25 mouse cellular contexts compared by ENCODE assay signal in genomic region chr2:7250314-7250713, GRCm38 (mm10).
DNase-seq lines count a peak whose midpoint lies in the region; ATAC-seq and TF ChIP-seq lines count a peak whose summit lies in the region.
"Had no signal": no experiment of that assay in that cellular context is flagged by ENCODE, and none has a peak within 500 bp of the region (broad histone marks: within the 10 kb centered on the region; RNA-seq: fewer than 3 reads in every experiment).

No protein-coding gene starts in this region.

- no peaks in the 10 kb centered on the region for H3K9me3 ChIP-seq in liver, embryonic 11.5 days (ENCODE audit: control insufficient read depth, low read length)
- H3K9me3 ChIP-seq in intestine, embryonic 16.5 days (ENCODE audit: control insufficient read depth, low read length), result no peaks in the 10 kb centered on the region
- no peaks in the 10 kb centered on the region for H3K9me3 ChIP-seq in limb, embryonic 10.5 days (replicated peaks)
- H3K9me3 ChIP-seq: embryonic facial prominence, embryonic 10.5 days; embryonic facial prominence, embryonic 12.5 days; forebrain, embryonic 13.5 days; forebrain, embryonic 15.5 days; G1E had no signal

- H3K79me2 ChIP-seq in liver, adult 2 months (ENCODE audit: control insufficient read depth, insufficient read depth, low read length), result no peaks in the 10 kb centered on the region

- H3K27me3 ChIP-seq in liver, adult 2 months (ENCODE audit: control insufficient read depth, insufficient read depth, low read length), result no peaks in the 10 kb centered on the region
- no peaks in the 10 kb centered on the region for H3K27me3 ChIP-seq in liver, embryonic 11.5 days (replicated peaks; ENCODE audit: control insufficient read depth, insufficient read depth, low read length)
- H3K27me3 ChIP-seq in intestine, embryonic 16.5 days (replicated peaks; ENCODE audit: control insufficient read depth, insufficient read depth, low read length), result no peaks in the 10 kb centered on the region
- no peaks in the 10 kb centered on the region for H3K27me3 ChIP-seq in limb, embryonic 10.5 days (ENCODE audit: low read depth, poor library complexity, severe bottlenecking)
- H3K27me3 ChIP-seq: CH12.LX; embryonic facial prominence, embryonic 12.5 days; forebrain, embryonic 13.5 days; forebrain, embryonic 15.5 days; Patski had no signal

- 28% methylated on average over 2 of the region's 2 CpGs for WGBS in liver, adult 2 months
- WGBS in liver, embryonic 11.5 days, result 31% methylated on average over 2 of the region's 2 CpGs
- 36% methylated on average over 2 of the region's 2 CpGs for WGBS in intestine, embryonic 16.5 days
- 63% methylated on average over 2 of the region's 2 CpGs for WGBS in limb, embryonic 10.5 days

- DNase-seq in layer of hippocampus, adult 2 months (ENCODE audit: low spot score in 2 of 2), result no peak
- no peak for DNase-seq in layer of hippocampus, postnatal 14 days (ENCODE audit: low spot score in 2 of 2)
- DNase-seq in liver, adult 2 months (ENCODE audit: extremely low read depth, low read depth, low spot score), result peak; percentile 40
- DNase-seq in liver, embryonic 11.5 days (ENCODE audit: low spot score), result no peak
- no peak for DNase-seq in limb, embryonic 10.5 days (ENCODE audit: low spot score)
- no peak for DNase-seq in cerebellum, postnatal 25 days
- DNase-seq: adrenal gland, adult 8-10 months; adrenal gland, postnatal 14 days; adrenal gland, postnatal 36 days; B cell, adult 2 months; cerebellum, adult 11-12 months; cerebellum, adult 2 months; cerebellum, adult 9-10 months; cerebellum, postnatal 10 days; cerebellum, postnatal 36 days had no signal

- no peak for TF ChIP-seq POLR2A in liver, adult 2 months (IDR thresholded peaks at IDR 0.05; ENCODE audit: extremely low read depth, insufficient read depth, low read length)

- peaks cover 6% of the 10 kb centered on the region; the same call in 1 of the 2 replicates for H3K4me1 ChIP-seq in liver, adult 2 months (ENCODE audit: control insufficient read depth, insufficient read depth, low read length)
- H3K4me1 ChIP-seq in liver, embryonic 11.5 days (replicated peaks; ENCODE audit: control insufficient read depth, insufficient read depth, low read length), result no peaks in the 10 kb centered on the region
- H3K4me1 ChIP-seq in intestine, embryonic 16.5 days (ENCODE audit: control insufficient read depth, insufficient read depth, low read length), result peaks cover 11% of the 10 kb centered on the region; the same call in 1 of the 2 replicates
- peaks cover 22% of the 10 kb centered on the region for H3K4me1 ChIP-seq in limb, embryonic 10.5 days
- H3K4me1 ChIP-seq: forebrain, embryonic 15.5 days had no signal

- no peak overlapping the region for H3K4me3 ChIP-seq in layer of hippocampus, adult 2 months
- H3K4me3 ChIP-seq in liver, adult 2 months (ENCODE audit: insufficient read depth, low read depth, low read length), result no peak overlapping the region
- no peak overlapping the region for H3K4me3 ChIP-seq in liver, embryonic 11.5 days (ENCODE audit: low read depth, low read length)
- no peak overlapping the region for H3K4me3 ChIP-seq in intestine, embryonic 16.5 days (ENCODE audit: low read length)
- no peak overlapping the region for H3K4me3 ChIP-seq in limb, embryonic 10.5 days
- H3K4me3 ChIP-seq: embryonic facial prominence, embryonic 10.5 days; embryonic facial prominence, embryonic 12.5 days; forebrain, embryonic 13.5 days; forebrain, embryonic 15.5 days had no signal

- H3K4me2 ChIP-seq in liver, embryonic 11.5 days, result no peak overlapping the region
- H3K4me2 ChIP-seq in intestine, embryonic 16.5 days (ENCODE audit: low read depth, low read length), result no peak overlapping the region
- H3K4me2 ChIP-seq: embryonic facial prominence, embryonic 12.5 days; forebrain, embryonic 13.5 days; forebrain, embryonic 15.5 days had no signal

- no peaks in the 10 kb centered on the region for H3K36me3 ChIP-seq in liver, adult 2 months (ENCODE audit: control insufficient read depth, insufficient read depth, low read length)
- no peaks in the 10 kb centered on the region for H3K36me3 ChIP-seq in liver, embryonic 11.5 days (ENCODE audit: control insufficient read depth, insufficient read depth, low read length)
- H3K36me3 ChIP-seq in intestine, embryonic 16.5 days (ENCODE audit: control insufficient read depth, insufficient read depth, low read length), result no peaks in the 10 kb centered on the region
- H3K36me3 ChIP-seq in limb, embryonic 10.5 days, result no peaks in the 10 kb centered on the region
- H3K36me3 ChIP-seq: embryonic facial prominence, embryonic 10.5 days; embryonic facial prominence, embryonic 12.5 days; forebrain, embryonic 15.5 days; G1E had no signal

- peak overlapping the region; percentile 85 for H3K27ac ChIP-seq in layer of hippocampus, adult 2 months
- no peak overlapping the region for H3K27ac ChIP-seq in liver, adult 2 months (replicated peaks; ENCODE audit: insufficient read depth, low read depth, low read length)
- no peak overlapping the region for H3K27ac ChIP-seq in liver, embryonic 11.5 days (ENCODE audit: low read depth, low read length)
- H3K27ac ChIP-seq in intestine, embryonic 16.5 days (ENCODE audit: low read length), result no peak overlapping the region
- H3K27ac ChIP-seq in limb, embryonic 10.5 days, result no peak overlapping the region
- H3K27ac ChIP-seq: embryonic facial prominence, embryonic 10.5 days; embryonic facial prominence, embryonic 12.5 days; forebrain, embryonic 13.5 days; forebrain, embryonic 15.5 days had no signal

- TF ChIP-seq CTCF in layer of hippocampus, adult 2 months (conservative IDR thresholded peaks at IDR 0.05), result no peak
- no peak for TF ChIP-seq CTCF in liver, adult 2 months (IDR thresholded peaks at IDR 0.05; ENCODE audit: low read depth, low read length)

- ATAC-seq in liver, embryonic 11.5 days (replicated peaks; ENCODE audit: low FRiP score), result no peak
- ATAC-seq in intestine, embryonic 16.5 days, result peak; percentile 83
- ATAC-seq: activated CD4-positive, CD25-positive, alpha-beta regulatory T cell, adult 4 months; CD4-positive, CD25-positive, alpha-beta regulatory T cell, adult 4 months; forebrain, embryonic 13.5 days; forebrain, embryonic 15.5 days; Patski had no signal

- H3K9ac ChIP-seq in liver, adult 2 months (ENCODE audit: low read depth, low read length), result no peak overlapping the region
- H3K9ac ChIP-seq in liver, embryonic 11.5 days (ENCODE audit: low read depth, low read length), result no peak overlapping the region
- H3K9ac ChIP-seq in intestine, embryonic 16.5 days (ENCODE audit: low read depth, low read length), result no peak overlapping the region
- H3K9ac ChIP-seq: embryonic facial prominence, embryonic 12.5 days; forebrain, embryonic 13.5 days; forebrain, embryonic 15.5 days had no signal
